Mouse (Mus musculus): Measurements from ENCODE around the gene Acot7.
A peak's percentile ranks its signal among the peaks of the same experiment; 100 is the strongest.

Gene Acot7

DNA sequence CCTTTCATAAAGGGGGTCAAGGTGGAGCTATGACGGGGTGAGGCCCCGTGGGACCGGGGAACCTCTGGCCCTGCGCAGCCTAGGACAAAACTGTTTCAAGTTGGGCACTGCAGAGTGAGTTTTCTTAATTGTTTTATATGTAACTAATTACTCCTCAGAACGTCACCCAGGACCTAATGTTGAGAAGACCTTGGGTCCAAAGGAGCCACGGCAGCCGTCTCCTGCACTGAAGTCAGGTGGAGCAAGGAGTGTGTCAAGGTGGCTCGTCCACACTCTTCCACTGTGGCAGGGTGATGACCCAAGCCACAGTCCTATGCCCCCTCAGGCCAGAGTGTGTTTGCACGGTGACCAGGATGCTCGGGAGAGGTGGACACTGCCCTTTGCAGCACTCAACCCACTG, 125.2 kb downstream of the Acot7 start:
- DNase-seq = no peak

DNA sequence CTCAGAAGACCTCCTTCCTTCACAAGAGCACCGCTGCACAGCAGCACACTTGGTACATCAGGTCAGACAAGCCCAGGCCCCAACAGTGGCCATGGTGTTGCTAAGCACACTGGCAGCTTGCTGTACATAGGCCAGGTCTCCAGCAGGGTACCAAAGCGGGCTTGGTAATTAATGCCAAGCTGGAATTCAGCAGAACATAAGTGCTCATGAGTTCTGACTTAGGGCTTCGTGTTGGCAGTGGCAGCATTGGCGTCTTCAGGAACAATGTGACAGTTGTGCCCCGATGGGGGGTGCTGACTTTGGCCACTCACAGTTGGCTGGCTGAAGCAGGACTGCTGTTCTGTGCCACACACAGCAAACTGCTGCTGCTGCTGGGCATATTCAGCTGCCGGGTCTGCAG, 126.8 kb downstream of the Acot7 start:
- DNase-seq = no peak

DNA sequence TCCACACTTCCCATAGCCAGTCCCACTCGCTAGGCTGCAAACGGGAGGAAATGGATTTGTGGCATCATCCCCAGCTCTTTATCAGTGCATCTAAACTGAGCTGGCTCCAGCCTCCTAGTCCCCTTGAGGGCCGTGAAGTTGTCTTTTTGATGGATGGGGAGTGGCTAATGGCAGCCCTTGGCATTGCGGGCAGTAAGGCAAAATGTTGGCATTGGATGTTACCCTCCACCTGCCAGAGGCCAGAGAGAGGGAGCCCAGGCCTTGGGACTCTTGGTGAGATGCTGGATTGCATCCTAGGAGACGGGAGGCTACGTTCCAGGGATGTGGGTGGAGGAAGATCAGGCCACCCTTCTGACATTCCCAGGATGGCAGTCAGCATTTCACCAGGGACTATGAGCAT, 128.1 kb downstream of the Acot7 start:
- no peak for DNase-seq

DNA sequence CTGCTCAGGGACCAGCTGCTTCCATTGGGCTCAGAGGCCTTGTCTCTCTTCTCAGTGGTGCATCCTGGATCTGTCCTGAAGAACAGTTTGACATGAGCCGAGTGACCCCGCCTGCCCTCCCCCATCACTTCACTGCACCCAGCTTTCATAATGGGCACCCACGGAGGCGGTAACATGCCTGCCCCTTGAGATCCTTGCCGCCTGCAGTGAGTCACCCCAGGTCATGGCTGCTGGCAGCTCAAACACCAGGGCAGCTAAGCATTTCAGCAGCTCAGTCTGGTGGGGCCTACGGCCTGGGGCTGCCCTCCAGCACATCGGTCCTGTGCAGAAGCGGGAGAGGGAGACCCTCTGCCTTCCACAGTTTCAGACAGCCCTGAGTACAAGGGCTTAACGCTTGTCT, 129.6 kb downstream of the Acot7 start:
- no peak for DNase-seq

DNA sequence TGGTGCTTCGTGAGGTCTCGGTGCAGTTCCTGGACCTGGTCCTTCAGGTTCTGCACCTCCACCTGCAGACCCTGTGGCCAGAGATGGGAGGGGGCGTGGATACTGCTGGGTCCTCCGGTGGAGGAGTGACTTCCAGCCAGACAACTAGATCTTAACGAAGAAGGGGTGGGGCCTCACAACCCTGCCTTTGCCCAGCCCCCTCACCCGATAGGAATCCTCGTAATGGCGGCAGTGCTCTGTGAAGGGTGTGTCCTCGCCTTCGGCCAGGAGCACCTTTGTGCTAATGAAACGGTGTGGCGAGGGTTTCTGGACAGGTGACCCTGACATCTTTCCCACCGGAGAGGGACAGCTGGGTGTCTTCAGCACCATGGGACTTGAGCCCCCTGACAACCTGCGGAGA, 134.3 kb downstream of the Acot7 start:
- no peak for DNase-seq

DNA sequence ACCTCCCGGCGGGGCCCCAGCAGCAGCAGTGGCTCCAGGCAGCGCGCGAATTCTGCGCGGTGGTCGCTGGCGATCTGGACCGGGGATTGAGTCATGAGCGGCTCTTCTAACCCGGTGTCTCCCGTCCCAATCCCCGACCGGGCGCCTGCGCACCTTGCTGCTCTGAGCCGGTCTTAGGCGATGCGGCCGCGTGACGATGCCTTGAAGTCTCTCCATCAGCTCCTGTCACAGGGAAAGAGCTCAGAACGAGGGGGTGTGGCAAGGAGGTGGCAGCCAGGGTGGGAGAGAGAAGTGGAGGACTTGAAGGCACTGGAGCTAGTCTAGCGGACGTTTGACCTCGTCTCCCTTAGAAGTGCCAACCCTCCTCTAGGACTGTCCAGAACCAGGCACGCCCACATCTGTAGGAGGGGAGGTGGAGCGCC, 135.3 kb downstream of the Acot7 start:
- DNase-seq = peak in 1 of 2 experiments; percentile 39

DNA sequence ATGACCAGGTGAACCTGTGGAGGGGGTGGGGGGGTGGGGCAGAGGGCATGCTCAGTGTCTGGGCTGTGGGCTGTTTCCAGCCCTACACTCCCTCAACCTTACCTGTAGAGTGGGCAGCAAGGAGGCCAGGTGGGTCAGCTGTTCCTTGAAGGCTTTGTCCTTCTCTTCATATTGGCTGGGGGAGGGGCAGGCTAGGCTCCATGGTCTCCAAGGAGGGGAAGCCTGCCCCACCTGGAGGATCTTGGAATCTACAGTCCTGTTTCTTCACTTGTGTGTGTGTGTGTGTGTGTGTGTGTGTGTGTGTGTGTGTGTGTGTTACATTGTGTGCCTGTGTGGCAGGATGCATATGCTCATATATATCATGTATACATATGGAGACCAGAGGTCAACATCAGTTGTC, 136.0 kb downstream of the Acot7 start:
- no peak for DNase-seq

DNA sequence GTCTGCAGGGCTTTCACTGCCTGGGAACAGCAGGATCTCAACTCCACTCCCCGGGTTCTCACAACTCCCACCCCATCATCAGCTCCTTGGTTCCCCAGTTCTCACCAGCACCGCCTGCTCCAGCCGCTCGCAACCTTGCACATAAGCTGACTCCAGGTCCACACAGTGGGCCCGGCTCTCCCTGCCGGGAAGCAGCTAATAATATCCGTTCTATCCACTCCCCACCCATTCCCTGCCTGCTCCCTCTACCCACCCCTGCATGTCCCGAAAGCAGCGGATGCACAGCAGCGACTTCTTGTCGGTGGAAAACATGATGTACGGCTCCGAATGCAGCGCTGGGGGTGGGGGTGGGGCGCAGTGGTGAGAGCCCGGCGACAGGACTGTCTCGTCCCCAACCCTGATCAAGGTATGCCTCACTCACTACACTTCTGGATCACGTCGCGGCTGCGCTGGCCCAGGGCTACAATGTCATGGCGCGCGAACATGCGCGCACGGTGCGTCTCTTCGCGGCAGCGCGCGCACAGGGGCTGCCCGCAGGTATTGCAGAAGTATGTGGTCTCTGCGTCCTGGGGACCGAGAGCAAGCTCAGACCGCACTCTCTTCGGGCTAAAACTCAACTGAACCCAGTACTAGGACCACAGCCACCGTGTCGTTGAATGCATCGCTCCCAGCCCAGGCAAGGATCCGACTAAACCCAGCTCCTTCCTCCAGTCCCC, 137.7 kb downstream of the Acot7 start:
- DNase-seq = no peak

DNA sequence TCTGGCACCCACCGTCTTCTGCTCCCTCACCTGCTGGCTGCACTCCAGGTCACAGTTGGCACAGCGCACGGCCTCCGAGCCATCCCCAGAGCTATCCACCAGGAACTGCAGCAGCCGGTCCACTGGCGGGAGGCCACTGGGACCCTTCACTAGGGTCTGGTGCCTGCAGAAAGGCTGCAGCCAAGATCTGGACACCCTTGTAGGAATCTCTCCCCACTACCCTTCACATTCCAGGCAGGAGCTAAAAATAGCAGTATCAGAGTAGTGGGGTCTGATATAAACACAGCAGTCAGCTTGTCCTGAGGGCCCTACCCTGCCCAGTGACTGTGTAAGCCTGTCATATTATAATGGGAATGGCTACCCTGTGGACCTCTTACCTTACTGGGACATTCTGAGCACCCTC, 139.7 kb downstream of the Acot7 start:
- DNase-seq = no peak

DNA sequence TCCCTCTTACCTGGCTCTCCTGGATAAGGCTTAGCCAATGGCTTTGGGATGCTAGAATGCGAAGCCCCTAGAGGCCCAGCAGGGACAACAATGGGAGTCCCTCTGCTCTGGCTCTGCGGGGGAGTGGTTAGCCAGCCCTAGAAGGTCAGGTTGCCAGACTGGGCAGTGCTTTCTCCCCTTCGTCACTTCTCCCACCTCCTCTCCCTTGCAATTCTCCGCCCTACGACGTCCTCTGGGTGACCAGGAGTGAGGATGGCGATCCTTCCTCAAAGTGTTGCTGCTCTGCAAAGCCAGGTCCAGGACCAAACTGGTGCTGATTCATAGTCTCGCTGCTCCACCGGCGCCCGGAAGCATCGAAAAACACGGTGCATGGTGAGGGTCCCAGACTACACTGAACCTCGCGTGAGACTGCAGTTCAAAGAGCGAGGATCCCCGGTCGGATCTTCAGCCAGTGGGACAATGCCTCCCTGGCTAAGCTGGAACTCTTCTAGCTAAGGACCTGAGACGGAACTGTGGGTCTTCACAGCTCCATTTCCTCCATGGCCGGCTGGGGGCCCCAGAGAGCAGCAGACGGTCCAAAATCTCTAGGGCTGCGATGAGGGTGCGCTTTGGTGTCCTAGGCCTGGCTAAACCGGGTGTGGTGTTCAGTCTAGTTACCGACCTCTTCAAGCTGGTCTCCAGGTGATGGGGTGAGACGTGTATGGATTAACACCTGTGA, 140.7 kb downstream of the Acot7 start, which contains the start of gene Rnf207:
Rnf207 (minus strand) TSS at position 477 of the 718 bp plus-strand sequence.
- peak; percentile 53 to 55 for DNase-seq

Data from lung, adult 18-20 months (tissue).